Mouse (Mus musculus) forebrain, embryonic 15.5 days (tissue): ENCODE results near the gene Antxr1. TPM values are rescaled to one million over a fixed set of nuclear protein-coding genes. Genes with fewer than 3 reads are reported as not detected.

ENCODE experiments used
- ATAC-seq: fragments of 200-750 bp; cut with Nextera tagmentation; replicated peaks from 2 replicates; pipeline ENCODE4 v1.8.0; 2017; ENCODE audit warnings: mild to moderate bottlenecking, moderate TSS enrichment, moderate library complexity
- H3K27ac ChIP-seq: fragments of 300-500 bp; sonication (generic); replicated peaks from 2 replicates; pipeline ENCODE4 v1.5.1; 2015; ENCODE audit warnings: mild to moderate bottlenecking, inconsistent platforms
- H3K27me3 ChIP-seq: fragments of 300-500 bp; sonication (generic); 2 replicates; pipeline ENCODE4 v1.6.1; 2015; ENCODE audit warnings: inconsistent platforms
- H3K36me3 ChIP-seq: fragments of 300-500 bp; sonication (generic); 2 replicates; pipeline ENCODE4 v1.6.1; 2015; ENCODE audit warnings: mild to moderate bottlenecking, inconsistent platforms
- H3K4me1 ChIP-seq: fragments of 300-500 bp; sonication (generic); 2 replicates; pipeline ENCODE4 v1.6.1; 2015; ENCODE audit warnings: inconsistent platforms
- H3K4me2 ChIP-seq: fragments of 300-500 bp; sonication (generic); replicated peaks from 2 replicates; pipeline ENCODE4 v1.6.1; 2015; ENCODE audit warnings: mild to moderate bottlenecking, inconsistent platforms
- H3K4me3 ChIP-seq: fragments of 300-500 bp; sonication (generic); 2 replicates; pipeline ENCODE4 v1.5.1; 2015; ENCODE audit warnings: mild to moderate bottlenecking, inconsistent platforms
- H3K9ac ChIP-seq: fragments of 300-500 bp; sonication (generic); replicated peaks from 2 replicates; pipeline ENCODE4 v1.6.1; 2015; ENCODE audit warnings: mild to moderate bottlenecking, inconsistent platforms
- H3K9me3 ChIP-seq: fragments of 300-500 bp; sonication (generic); 2 replicates; pipeline ENCODE4 v1.6.1; 2016; ENCODE audit warnings: inconsistent platforms
- WGBS: fragments of 180-500 bp; shearing (Covaris S2); methylation state at CpG from one replicate; pipeline ENCODE4 v1.1.7; 2015; ENCODE audit warnings: mixed read lengths; 5-methylcytosine and 5-hydroxymethylcytosine counted together
- polyA plus RNA-seq: library from polyadenylated mRNA; unstranded; fragments of >200 nt; fragmentation: Nextera tagmentation; extraction: Ambion mirVana; gene quantifications from 2 replicates; pipeline ENCODE4 v1.2.1, GENCODE M21; 2015

Antxr1 gene
- polyA plus RNA-seq, 1 experiment from 2014 or later = 3.0 TPM

DNA sequence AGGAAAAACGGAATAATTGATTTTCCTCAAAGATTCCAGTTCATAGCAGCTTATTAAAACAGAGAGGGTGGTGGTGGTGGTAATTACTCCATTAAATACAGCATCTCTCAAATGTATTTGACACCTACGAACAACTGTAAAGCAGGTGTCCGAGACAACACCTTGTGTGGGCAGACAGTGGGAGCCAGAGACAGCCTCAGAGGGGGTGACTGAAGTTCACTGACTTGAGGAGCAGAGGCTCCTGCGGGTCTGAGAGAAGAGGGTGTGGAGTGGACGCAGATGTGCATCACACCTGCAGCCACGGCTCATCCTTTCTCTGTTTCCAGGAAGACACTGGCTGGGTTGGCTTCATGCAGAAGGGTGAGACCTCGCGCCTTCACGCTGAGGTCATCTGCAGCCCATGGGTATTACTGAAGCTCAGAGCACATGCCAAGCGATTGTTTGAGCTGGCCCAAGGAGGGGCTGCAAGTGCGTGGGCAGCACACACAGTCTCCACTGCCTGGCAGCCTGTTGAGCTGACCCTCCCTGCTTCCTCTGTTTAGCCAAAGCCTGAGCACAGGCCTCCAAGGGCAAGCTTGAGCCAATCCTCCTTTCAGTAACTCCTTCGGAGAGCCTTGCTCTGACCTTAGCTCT lies 168.8 kb downstream of the Antxr1 start:
- Histone ChIP-seq H3K4me1 (0 out of 2 replicates have a peak, but pooled peaks cover 9% of the 10 kb centered on the region), H3K27me3 (no peaks in the 10 kb centered on the region), H3K9ac (no peak overlapping the region), H3K36me3 (no peaks in the 10 kb centered on the region), H3K27ac (no peak overlapping the region), H3K4me3 (no peak overlapping the region), H3K9me3 (no peaks in the 10 kb centered on the region), H3K4me2 (no peak overlapping the region)
- WGBS = 91% methylated on average over 12 of the region's 12 CpGs
- ATAC-seq = no peak

DNA sequence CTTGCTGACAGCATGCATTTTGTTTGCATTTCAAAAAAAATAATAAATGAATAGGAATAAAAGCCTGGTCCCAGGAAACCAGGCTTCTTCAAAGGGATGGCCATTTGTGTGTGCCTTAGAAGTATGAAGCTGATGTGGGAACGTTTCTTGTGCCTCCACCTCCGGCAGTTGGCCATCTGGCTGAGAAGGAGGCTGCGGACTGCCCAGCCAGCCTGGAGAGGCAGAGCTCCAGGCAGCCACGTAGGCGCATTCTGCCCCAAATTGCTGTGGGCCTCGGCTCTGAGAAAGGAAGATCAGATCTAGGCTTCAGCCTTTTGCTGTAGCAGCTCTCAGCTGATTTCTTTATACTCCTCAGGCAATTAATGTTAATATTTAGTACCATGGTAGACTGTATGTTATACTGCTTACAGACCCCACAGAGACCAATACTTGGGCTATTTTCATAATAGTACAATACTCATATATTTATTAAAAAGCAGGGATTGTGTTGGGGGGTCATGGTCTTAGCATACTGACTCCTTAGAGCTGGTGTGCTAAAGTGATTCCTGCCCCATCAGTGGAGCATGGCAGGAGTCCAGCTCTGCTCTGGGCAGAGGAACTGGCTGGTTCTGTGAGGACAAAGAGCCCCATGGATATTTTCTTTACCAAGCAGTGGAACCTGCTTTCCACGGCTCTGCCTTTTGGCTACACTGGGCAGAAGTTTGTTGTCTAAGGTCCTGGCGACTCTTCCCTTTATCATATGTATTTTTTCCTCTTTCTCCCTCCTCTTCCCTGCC lies 169.9 kb downstream of the Antxr1 start:
- Histone ChIP-seq H3K4me2 (no peak overlapping the region), H3K9me3 (no peaks in the 10 kb centered on the region), H3K4me3 (no peak overlapping the region), H3K4me1 (0 out of 2 replicates have a peak, but pooled peaks cover 9% of the 10 kb centered on the region), H3K36me3 (no peaks in the 10 kb centered on the region), H3K9ac (no peak overlapping the region), H3K27ac (no peak overlapping the region), H3K27me3 (no peaks in the 10 kb centered on the region)
- no peak for ATAC-seq
- WGBS = 67% methylated on average over 8 of the region's 8 CpGs

DNA sequence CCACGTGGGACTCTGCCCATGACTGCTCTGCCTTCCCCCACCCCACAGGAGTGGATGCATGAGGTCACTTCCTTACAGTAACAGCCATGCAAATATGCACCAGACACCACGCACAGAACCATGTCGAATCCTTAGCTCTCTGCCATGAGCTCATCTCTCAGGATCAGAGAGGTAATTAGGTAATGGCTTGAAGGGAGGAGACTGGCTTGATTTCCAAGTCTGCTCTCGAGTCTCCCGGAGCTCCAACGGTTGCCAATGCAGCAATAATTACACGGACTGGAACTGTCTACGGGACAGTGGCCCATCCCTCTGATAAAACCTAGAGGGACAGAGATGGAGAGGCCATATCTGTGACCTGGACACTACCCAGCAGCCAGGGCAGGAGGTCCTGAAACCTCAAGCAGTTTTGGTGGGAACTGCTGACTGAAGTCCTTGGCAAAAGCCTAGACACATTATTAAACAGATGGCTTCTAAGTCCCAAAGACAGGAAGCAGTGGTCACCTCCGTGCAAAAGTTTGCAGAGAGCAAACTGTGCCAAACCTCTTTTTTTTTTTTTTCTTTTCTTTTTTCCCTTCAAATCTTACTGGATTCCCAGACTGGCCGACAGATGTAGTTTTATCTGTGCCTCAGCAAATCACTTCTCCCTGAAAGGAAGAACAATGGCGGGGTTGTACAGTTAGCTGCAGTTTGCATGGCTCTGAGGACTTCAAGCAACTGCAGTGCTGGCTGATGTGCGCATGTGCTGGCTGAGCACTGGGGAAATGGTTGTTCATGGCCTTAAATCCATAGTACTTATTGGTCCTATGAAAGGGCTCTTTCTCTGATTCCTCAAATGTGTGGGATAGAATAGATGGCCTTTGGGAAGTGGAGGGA lies 174.0 kb downstream of the Antxr1 start:
- Histone ChIP-seq H3K4me1 (peaks cover 15% of the 10 kb centered on the region; the same call in 1 of the 2 replicates), H3K4me2 (no peak overlapping the region), H3K27me3 (no peaks in the 10 kb centered on the region), H3K27ac (no peak overlapping the region), H3K9me3 (no peaks in the 10 kb centered on the region), H3K9ac (no peak overlapping the region), H3K4me3 (no peak overlapping the region), H3K36me3 (no peaks in the 10 kb centered on the region)
- WGBS = 71% methylated on average over 12 of the region's 12 CpGs
- ATAC-seq = no peak

DNA sequence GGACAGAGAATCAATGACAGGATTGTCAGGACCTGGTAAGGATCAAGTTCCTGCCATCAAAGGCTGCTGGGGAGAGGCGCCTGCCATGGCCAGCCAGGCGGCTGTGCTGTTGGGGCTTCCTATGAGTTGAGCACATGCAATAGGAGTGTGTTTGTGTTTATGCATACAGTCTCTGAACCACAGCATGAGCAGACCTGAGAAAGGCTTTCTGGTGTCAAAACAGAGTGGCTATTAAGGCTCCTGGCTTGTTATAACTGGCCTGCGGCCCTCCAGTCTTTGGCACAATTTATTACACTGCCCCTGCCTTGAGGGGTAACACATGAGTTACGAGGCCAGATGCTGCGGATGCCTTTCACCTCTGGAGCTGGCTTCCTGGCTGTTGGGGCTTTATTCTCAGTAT lies 175.4 kb downstream of the Antxr1 start:
- WGBS = 92% methylated on average over 5 of the region's 5 CpGs
- no peaks in the 10 kb centered on the region for H3K36me3 ChIP-seq

DNA sequence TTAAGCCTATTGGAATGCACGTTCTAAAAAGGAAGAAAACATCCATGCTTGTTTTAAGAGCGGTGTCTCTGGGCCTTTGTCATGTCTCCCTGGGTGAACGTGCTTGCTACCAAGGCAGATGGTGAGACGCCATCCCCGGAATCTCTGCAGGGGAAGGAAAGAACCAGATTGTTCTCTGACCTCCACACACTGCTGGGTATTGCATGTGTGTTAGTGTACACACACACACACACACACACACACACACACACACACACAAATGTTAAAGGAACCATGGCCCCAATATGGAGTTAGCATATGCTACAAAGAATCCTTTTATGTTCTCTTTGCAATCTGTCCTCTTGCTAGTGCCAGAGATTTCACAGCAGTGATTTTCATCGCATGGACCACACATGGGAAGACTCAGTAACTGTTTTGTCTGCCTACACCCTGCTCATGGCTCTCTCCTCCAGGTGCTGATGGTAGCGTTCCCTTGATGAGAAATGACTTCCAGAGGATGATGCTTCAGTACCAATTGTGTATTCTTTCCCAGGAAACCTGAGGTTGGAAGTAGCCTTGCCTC lies 177.5 kb downstream of the Antxr1 start:
- H3K9ac ChIP-seq = no peak overlapping the region
- H3K4me2 ChIP-seq = no peak overlapping the region
- ATAC-seq = peak; percentile 55; the same call in 1 of the 2 replicates
- H3K27ac ChIP-seq = peak overlapping the region; percentile 8; the same call in 1 of the 2 replicates
- H3K4me3 ChIP-seq = no peak overlapping the region
- no peaks in the 10 kb centered on the region for H3K9me3 ChIP-seq
- 56% methylated on average over 7 of the region's 7 CpGs for WGBS
- no peaks in the 10 kb centered on the region for H3K36me3 ChIP-seq
- peaks cover 6% of the 10 kb centered on the region; the same call in 1 of the 2 replicates for H3K4me1 ChIP-seq
- H3K27me3 ChIP-seq = no peaks in the 10 kb centered on the region

More for the DNA sequence above, 175.4 kb downstream of the Antxr1 start:
- Histone ChIP-seq H3K27ac (no peak overlapping the region), H3K4me1 (peaks cover 7% of the 10 kb centered on the region; the same call in 1 of the 2 replicates), H3K9ac (no peak overlapping the region), H3K27me3 (no peaks in the 10 kb centered on the region), H3K9me3 (no peaks in the 10 kb centered on the region), H3K4me2 (no peak overlapping the region), H3K4me3 (no peak overlapping the region)
- ATAC-seq = no peak

DNA sequence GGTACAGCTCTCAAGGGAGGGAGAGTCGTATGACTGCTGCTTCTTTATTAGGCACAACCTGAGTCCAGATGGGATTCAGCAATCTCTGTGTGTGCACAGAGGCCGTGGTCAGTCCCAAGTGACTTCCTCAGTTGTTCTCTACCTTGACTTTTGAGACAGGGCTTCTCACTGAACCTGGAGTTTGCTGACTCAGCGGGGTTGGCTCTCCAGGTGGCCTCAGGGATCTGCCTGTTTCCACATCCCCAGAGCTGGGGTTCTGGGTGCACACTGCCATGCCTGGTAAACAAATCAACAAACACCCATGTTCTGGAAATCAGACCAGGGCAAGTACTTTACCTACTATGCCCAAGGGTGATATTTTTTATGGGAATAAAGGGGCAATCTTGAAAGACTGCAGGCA lies 181.8 kb downstream of the Antxr1 start:
- 85% methylated on average over 3 of the region's 3 CpGs for WGBS
- no peaks in the 10 kb centered on the region for H3K27me3 ChIP-seq
- no peak overlapping the region for H3K4me2 ChIP-seq
- H3K4me1 ChIP-seq = peaks cover 6% of the 10 kb centered on the region; the same call in 1 of the 2 replicates
- H3K9ac ChIP-seq = no peak overlapping the region
- H3K36me3 ChIP-seq = no peaks in the 10 kb centered on the region
- ATAC-seq = no peak
- no peaks in the 10 kb centered on the region for H3K9me3 ChIP-seq
- no peak overlapping the region for H3K4me3 ChIP-seq
- H3K27ac ChIP-seq = no peak overlapping the region

DNA sequence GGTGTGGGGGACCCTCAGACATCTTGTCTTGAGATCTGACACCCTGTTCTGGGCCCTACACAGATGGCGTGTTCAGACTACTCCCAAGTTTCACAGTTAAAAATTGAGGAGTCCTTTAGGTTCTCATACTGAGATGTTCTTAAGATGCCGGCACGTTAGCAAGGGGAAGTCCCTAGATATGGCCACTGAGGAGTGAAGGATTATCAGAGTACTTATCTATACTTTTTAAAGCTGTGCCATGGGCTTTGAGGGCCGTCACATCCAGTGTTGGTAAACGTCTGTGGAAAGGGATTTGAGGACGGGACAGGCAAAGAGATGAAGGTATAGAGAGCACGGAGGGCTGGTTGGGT lies 182.4 kb downstream of the Antxr1 start:
- WGBS = 89% methylated on average over 7 of the region's 7 CpGs
- H3K36me3 ChIP-seq = no peaks in the 10 kb centered on the region
- no peak overlapping the region for H3K27ac ChIP-seq
- H3K4me1 ChIP-seq = 0 out of 2 replicates have a peak, but pooled peaks cover 3% of the 10 kb centered on the region
- no peak for ATAC-seq
- H3K4me3 ChIP-seq = no peak overlapping the region
- H3K9me3 ChIP-seq = no peaks in the 10 kb centered on the region
- no peak overlapping the region for H3K9ac ChIP-seq
- H3K27me3 ChIP-seq = no peaks in the 10 kb centered on the region
- no peak overlapping the region for H3K4me2 ChIP-seq

DNA sequence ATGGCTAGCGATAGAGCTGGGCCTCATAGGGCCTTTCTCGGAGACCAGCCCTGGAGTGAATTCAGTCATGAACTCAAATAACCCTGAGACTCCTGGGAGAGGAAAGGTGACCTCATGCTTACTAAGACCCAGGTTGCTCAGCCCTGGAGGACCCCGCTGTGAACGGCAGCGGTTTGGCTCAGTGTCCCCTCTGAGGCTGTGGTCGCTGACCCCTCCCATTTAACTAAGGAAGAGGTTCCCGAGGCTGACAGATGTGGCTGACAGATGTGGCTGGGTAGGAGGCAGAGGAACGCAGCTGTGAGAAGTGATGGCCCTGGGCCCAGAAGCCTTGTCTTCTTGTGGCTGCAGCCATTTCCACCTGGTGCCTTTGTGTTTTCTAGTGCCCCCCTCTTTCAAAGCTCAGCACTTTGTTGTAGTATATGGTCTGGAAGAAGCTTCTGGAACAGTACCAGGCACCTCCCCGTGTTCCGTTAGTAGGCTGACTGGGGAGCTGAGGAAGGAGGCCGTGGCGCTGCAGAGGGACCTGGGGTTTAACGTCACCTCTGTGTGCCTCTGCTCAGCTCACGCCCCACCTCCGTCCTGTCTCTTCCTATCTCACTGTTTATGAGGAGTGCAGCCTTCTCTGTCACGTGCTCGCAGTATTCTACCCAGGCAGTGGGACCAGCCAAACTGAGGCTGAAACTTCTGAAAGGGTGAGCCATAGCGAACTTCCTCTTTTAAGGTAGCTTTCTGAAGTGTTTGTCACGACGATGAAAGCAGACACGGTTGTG lies 183.0 kb downstream of the Antxr1 start:
- ATAC-seq = no peak
- Histone ChIP-seq H3K9me3 (no peaks in the 10 kb centered on the region), H3K4me1 (no peaks in the 10 kb centered on the region), H3K27me3 (no peaks in the 10 kb centered on the region), H3K27ac (no peak overlapping the region), H3K4me3 (no peak overlapping the region), H3K9ac (no peak overlapping the region), H3K4me2 (no peak overlapping the region), H3K36me3 (no peaks in the 10 kb centered on the region)
- WGBS = 84% methylated on average over 21 of the region's 21 CpGs

DNA sequence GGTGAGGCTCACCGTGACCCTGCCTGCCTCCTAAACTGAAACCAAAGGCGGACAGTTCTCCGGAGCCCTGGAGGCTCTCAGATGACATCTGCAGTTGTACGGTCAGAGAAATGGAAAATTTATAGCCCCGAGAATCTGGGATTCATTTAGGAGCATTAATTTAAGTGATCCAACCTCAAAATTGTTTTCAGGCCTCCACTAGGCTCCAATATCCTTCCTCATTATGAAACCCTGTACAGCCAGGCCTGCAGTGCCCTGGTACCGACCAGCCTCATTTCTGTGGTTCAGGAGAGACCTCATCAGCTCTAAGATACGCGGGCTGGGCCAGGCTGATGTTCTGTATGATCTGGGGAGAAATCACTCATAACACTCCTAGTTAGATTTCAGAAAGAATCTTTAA lies 184.2 kb downstream of the Antxr1 start:
- no peak for ATAC-seq
- H3K4me3 ChIP-seq = no peak overlapping the region
- H3K4me2 ChIP-seq = no peak overlapping the region
- WGBS = 93% methylated on average over 8 of the region's 8 CpGs
- H3K9ac ChIP-seq = no peak overlapping the region
- no peaks in the 10 kb centered on the region for H3K27me3 ChIP-seq
- no peaks in the 10 kb centered on the region for H3K9me3 ChIP-seq
- H3K36me3 ChIP-seq = no peaks in the 10 kb centered on the region
- no peaks in the 10 kb centered on the region for H3K4me1 ChIP-seq
- no peak overlapping the region for H3K27ac ChIP-seq

DNA sequence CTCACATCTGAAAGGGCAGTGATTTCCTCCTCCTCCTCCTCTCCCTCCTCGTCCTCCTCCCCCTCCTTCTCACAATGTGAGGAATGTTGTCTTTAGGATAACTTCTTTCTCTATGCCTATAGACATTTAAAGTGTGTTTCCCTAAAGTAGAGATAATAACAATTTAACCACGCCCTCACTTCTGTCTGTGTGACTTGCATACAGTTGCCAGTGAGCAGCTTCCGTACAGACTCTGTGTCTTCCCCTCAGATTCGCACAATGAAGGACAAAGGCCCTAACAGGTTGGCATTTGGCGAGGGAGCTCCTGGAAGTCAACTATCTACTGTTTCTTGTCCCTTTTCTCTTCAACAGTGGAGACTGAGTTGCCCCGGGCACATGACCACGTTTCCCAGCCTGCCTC lies 185.2 kb downstream of the Antxr1 start:
- 83% methylated on average over 7 of the region's 7 CpGs for WGBS
- Histone ChIP-seq H3K4me2 (no peak overlapping the region), H3K27ac (no peak overlapping the region), H3K9ac (no peak overlapping the region), H3K4me3 (no peak overlapping the region), H3K9me3 (no peaks in the 10 kb centered on the region), H3K4me1 (no peaks in the 10 kb centered on the region), H3K27me3 (no peaks in the 10 kb centered on the region), H3K36me3 (no peaks in the 10 kb centered on the region)
- no peak for ATAC-seq

DNA sequence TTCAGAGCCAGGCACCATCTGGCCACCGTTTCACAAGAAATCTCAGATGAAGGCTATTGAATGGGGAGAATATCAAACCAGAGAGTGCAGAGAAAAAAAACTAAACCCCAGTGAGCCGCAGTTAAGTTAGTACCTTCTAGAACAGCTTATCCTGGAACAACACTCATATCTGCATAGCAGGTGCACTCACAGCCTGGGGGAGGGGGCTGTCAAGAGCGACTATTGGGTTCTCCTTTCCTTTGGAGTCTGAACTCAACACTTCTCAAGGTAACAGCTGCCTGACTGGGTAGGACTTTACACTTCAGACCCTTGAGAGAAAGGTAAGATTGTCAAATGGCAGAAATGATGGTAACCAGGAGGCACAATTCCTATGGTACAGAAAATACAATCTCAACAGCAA lies 187.7 kb downstream of the Antxr1 start:
- H3K9ac ChIP-seq = no peak overlapping the region
- ATAC-seq = no peak
- H3K9me3 ChIP-seq = no peaks in the 10 kb centered on the region
- H3K4me1 ChIP-seq = no peaks in the 10 kb centered on the region
- no peaks in the 10 kb centered on the region for H3K27me3 ChIP-seq
- WGBS = 84% methylated on average over 3 of the region's 3 CpGs
- no peak overlapping the region for H3K4me3 ChIP-seq
- no peaks in the 10 kb centered on the region for H3K36me3 ChIP-seq
- H3K27ac ChIP-seq = no peak overlapping the region
- H3K4me2 ChIP-seq = no peak overlapping the region
